Mouse (Mus musculus) stomach, postnatal 0 days (tissue): Measurements from ENCODE around the gene Ppm1f.

ENCODE experiments used
- CTCF ChIP-seq: IDR thresholded peaks from 2 replicates; pipeline ENCODE4 v1.5.1; 2016; ENCODE audit warnings: antibody characterized with exemption, low read depth, mild to moderate bottlenecking, moderate library complexity
- EP300 ChIP-seq: optimal IDR thresholded peaks from 2 replicates; pipeline ENCODE3; 2016; ENCODE audit warnings: antibody characterized with exemption

DNA sequence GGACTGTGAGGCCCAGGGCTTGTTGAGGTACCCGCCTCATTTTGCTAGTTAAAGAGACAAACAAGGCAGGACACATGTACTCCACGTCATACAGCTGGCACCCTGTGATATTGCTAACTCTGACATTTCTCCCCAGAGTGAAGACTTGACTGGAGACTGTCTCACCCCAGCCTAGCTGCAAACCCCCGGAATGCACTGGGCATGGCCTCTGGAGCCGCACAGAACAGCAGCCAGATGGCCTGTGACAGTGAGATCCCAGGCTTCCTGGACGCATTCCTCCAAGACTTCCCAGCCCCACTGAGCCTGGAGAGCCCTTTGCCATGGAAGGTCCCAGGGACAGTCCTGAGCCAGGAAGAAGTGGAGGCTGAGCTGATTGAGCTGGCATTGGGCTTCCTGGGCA, 6.9 kb downstream of the Ppm1f start:
- no peak for TF ChIP-seq EP300
- TF ChIP-seq CTCF: no peak
